Mouse (Mus musculus): ENCODE data around the gene Fxyd4.

GRCm38 (mm10) chr6:117943899-117944298 lies 6.4 kb upstream of the Fxyd4 start:
- TF ChIP-seq EP300 (IDR thresholded peaks at IDR 0.05; ENCODE audit: low read depth) (no peak), CTCF (IDR thresholded peaks at IDR 0.05; ENCODE audit: low read depth) (no peak)

All from liver, postnatal 0 days (tissue).